Mouse (Mus musculus) MEL (cell line): ENCODE measurements around the gene Wdr81. TPM values are rescaled to one million over a fixed set of nuclear protein-coding genes. Genes with fewer than 3 reads are reported as not detected.

Experiments
- DNase-seq: peaks from one replicate; pipeline ENCODE4 v3.0.0; 2011; ENCODE audit warnings: low read depth, low spot score
- H3K27ac ChIP-seq: 2 replicates; pipeline ENCODE4 v1.5.1; 2012; ENCODE audit warnings: low read depth, mild to moderate bottlenecking, control low read depth, low read length, moderate library complexity; ENCODE audit not compliant: control insufficient read depth
- H3K27me3 ChIP-seq, 2 experiments: fragments of 150-350 bp in 1 of 2; sonication (generic) in 1 of 2; 2 replicates each; pipeline ENCODE4 v1.6.1; 2012; ENCODE audit warnings: low read length in 2 of 2, mild to moderate bottlenecking in 2 of 2, improper control_type of control experiment in 1 of 2, moderate library complexity in 1 of 2; ENCODE audit not compliant: insufficient read depth in 2 of 2, control insufficient read depth in 1 of 2
- H3K36me3 ChIP-seq, 2 experiments: 2 replicates each; pipeline ENCODE4 v1.6.1; 2012 to 2014; ENCODE audit warnings: low read length in 2 of 2, improper control_type of control experiment in 1 of 2, inconsistent platforms in 1 of 2, mild to moderate bottlenecking in 1 of 2; ENCODE audit not compliant: insufficient read depth in 2 of 2, control insufficient read depth in 1 of 2
- H3K4me1 ChIP-seq, 2 experiments: fragments of 150-350 bp in 1 of 2; sonication (generic) in 1 of 2; 2 replicates each; pipeline ENCODE4 v1.6.1; 2012; ENCODE audit warnings: low read length in 2 of 2, improper control_type of control experiment in 1 of 2, mild to moderate bottlenecking in 1 of 2; ENCODE audit not compliant: insufficient read depth in 2 of 2, control insufficient read depth in 1 of 2
- H3K4me3 ChIP-seq, 2 experiments: fragments of 150-350 bp in 1 of 2; sonication (generic) in 1 of 2; 2 replicates each; pipeline ENCODE4 v1.5.1; 2012; ENCODE audit warnings: low read depth in 2 of 2, low read length in 2 of 2, mild to moderate bottlenecking in 2 of 2, moderate library complexity in 2 of 2, control low read depth in 1 of 2, improper control_type of control experiment in 1 of 2; ENCODE audit not compliant: control insufficient read depth in 1 of 2, insufficient read depth in 1 of 2
- H3K79me2 ChIP-seq: 2 replicates; pipeline ENCODE4 v1.6.1; 2012; ENCODE audit warnings: mild to moderate bottlenecking, low read length, moderate library complexity; ENCODE audit not compliant: control insufficient read depth, poor library complexity, insufficient read depth
- H3K9ac ChIP-seq: 2 replicates; pipeline ENCODE4 v1.6.1; 2012; ENCODE audit warnings: low read depth, mild to moderate bottlenecking, control low read depth, low read length, moderate library complexity; ENCODE audit not compliant: control insufficient read depth, poor library complexity, severe bottlenecking
- H3K9me3 ChIP-seq: fragments of 150-350 bp; sonication (generic); replicated peaks from 2 replicates; pipeline ENCODE4 v1.6.1; 2012; ENCODE audit warnings: mild to moderate bottlenecking, low read length, improper control_type of control experiment, moderate library complexity; ENCODE audit not compliant: insufficient read depth
- BHLHE40 ChIP-seq: IDR thresholded peaks from 2 replicates; pipeline ENCODE4 v1.6.1; 2012; ENCODE audit warnings: low read depth, mild to moderate bottlenecking, inconsistent platforms, low read length, improper control_type of control experiment, borderline replicate concordance
- CHD1 ChIP-seq: IDR thresholded peaks from 2 replicates; pipeline ENCODE4 v1.6.1; 2012; ENCODE audit warnings: low read depth, mild to moderate bottlenecking, inconsistent platforms, low read length, improper control_type of control experiment
- CTCF ChIP-seq, 3 experiments: IDR thresholded peaks in 2 of 3; conservative IDR thresholded peaks in 1 of 3; 2 replicates each; pipeline ENCODE4 v1.5.1; 2011 to 2012; ENCODE audit warnings: low read length in 3 of 3, low read depth in 2 of 3, mild to moderate bottlenecking in 2 of 3, improper control_type of control experiment in 1 of 3, inconsistent platforms in 1 of 3, mixed read lengths in 1 of 3, moderate library complexity in 1 of 3; ENCODE audit not compliant: control insufficient read depth in 1 of 3, insufficient read depth in 1 of 3, poor library complexity in 1 of 3, severe bottlenecking in 1 of 3
- E2F4 ChIP-seq: IDR thresholded peaks from 2 replicates; pipeline ENCODE4 v1.6.1; 2011; ENCODE audit warnings: low read depth, low read length, improper control_type of control experiment, borderline replicate concordance
- EP300 ChIP-seq, 2 experiments: IDR thresholded peaks; 2 replicates each; pipeline ENCODE4 v1.6.1; 2011; ENCODE audit warnings: improper control_type of control experiment in 2 of 2, low read length in 2 of 2, low read depth in 1 of 2, mild to moderate bottlenecking in 1 of 2
- GABPA ChIP-seq: IDR thresholded peaks from 2 replicates; pipeline ENCODE4 v1.6.1; 2012; ENCODE audit warnings: low read depth, mild to moderate bottlenecking, inconsistent platforms, low read length, improper control_type of control experiment, moderate library complexity
- GATA1 ChIP-seq: IDR thresholded peaks from 2 replicates; pipeline ENCODE4 v1.6.1; 2011; ENCODE audit warnings: low read depth, low read length, improper control_type of control experiment
- HCFC1 ChIP-seq: IDR thresholded peaks from 2 replicates; pipeline ENCODE4 v1.6.1; 2012; ENCODE audit warnings: low read depth, mild to moderate bottlenecking, inconsistent platforms, low read length, improper control_type of control experiment, moderate library complexity
- JUND ChIP-seq: IDR thresholded peaks from 2 replicates; pipeline ENCODE4 v1.6.1; 2011; ENCODE audit warnings: low read depth, mild to moderate bottlenecking, improper control_type of control experiment, low read length
- MAFK ChIP-seq: IDR thresholded peaks from 2 replicates; pipeline ENCODE4 v1.6.1; 2011; ENCODE audit warnings: low read depth, mild to moderate bottlenecking, low read length, improper control_type of control experiment, borderline replicate concordance
- MAX ChIP-seq: IDR thresholded peaks from 2 replicates; pipeline ENCODE4 v1.6.1; 2011; ENCODE audit warnings: low read length, improper control_type of control experiment
- RAD21 ChIP-seq: IDR thresholded peaks from 2 replicates; pipeline ENCODE4 v1.6.1; 2011; ENCODE audit warnings: mild to moderate bottlenecking, low read depth, low read length, improper control_type of control experiment
- RCOR1 ChIP-seq: IDR thresholded peaks from 2 replicates; pipeline ENCODE4 v1.6.1; 2012; ENCODE audit warnings: low read depth, mild to moderate bottlenecking, inconsistent platforms, low read length, improper control_type of control experiment
- SMC3 ChIP-seq: IDR thresholded peaks from 2 replicates; pipeline ENCODE4 v1.6.1; 2011; ENCODE audit warnings: low read depth, low read length, improper control_type of control experiment
- TAL1 ChIP-seq: IDR thresholded peaks from 2 replicates; pipeline ENCODE4 v1.6.1; 2012; ENCODE audit warnings: mild to moderate bottlenecking, inconsistent platforms, low read length, moderate library complexity, mixed read lengths
- TCF12 ChIP-seq: IDR thresholded peaks from 2 replicates; pipeline ENCODE4 v1.6.1; 2014; ENCODE audit warnings: low read depth, mild to moderate bottlenecking, inconsistent platforms, low read length, improper control_type of control experiment, moderate library complexity
- USF1 ChIP-seq: IDR thresholded peaks from 2 replicates; pipeline ENCODE4 v1.6.1; 2014; ENCODE audit warnings: low read depth, mild to moderate bottlenecking, inconsistent platforms, low read length, improper control_type of control experiment, moderate library complexity
- ZC3H11A ChIP-seq: IDR thresholded peaks from 2 replicates; pipeline ENCODE4 v1.6.1; 2012; ENCODE audit warnings: low read depth, mild to moderate bottlenecking, inconsistent platforms, low read length, improper control_type of control experiment
- ZKSCAN1 ChIP-seq: IDR thresholded peaks from 2 replicates; pipeline ENCODE4 v1.6.1; 2012; ENCODE audit warnings: low read depth, mild to moderate bottlenecking, inconsistent platforms, low read length, improper control_type of control experiment, moderate library complexity
- ZNF384 ChIP-seq: IDR thresholded peaks from 2 replicates; pipeline ENCODE4 v1.6.1; 2012; ENCODE audit warnings: low read depth, mild to moderate bottlenecking, inconsistent platforms, low read length, improper control_type of control experiment
- polyA plus RNA-seq, 2 experiments: library from polyadenylated mRNA; stranded (reverse) in 1 of 2; unstranded in 1 of 2; fragments of >175 nt in 1 of 2; fragments of >200 nt in 1 of 2; gene quantifications; 2 replicates each; pipeline versions ENCODE4 v1.2.1 to v1.2.4; 2012; ENCODE audit warnings: low replicate concordance in 2 of 2, low read depth in 1 of 2; ENCODE audit not compliant: insufficient read length in 2 of 2, insufficient read depth in 1 of 2, missing spikeins in 1 of 2
- total RNA-seq: library from RNA; depleted of rRNA; stranded (reverse); fragments of 300-350 nt; gene quantifications from 2 replicates; pipeline ENCODE4 v1.2.3, GENCODE M21; 2012

Wdr81 gene
- total and polyA plus RNA-seq, 3 experiments, result 7.0 to 13.9 TPM; not detected in 1

DNA sequence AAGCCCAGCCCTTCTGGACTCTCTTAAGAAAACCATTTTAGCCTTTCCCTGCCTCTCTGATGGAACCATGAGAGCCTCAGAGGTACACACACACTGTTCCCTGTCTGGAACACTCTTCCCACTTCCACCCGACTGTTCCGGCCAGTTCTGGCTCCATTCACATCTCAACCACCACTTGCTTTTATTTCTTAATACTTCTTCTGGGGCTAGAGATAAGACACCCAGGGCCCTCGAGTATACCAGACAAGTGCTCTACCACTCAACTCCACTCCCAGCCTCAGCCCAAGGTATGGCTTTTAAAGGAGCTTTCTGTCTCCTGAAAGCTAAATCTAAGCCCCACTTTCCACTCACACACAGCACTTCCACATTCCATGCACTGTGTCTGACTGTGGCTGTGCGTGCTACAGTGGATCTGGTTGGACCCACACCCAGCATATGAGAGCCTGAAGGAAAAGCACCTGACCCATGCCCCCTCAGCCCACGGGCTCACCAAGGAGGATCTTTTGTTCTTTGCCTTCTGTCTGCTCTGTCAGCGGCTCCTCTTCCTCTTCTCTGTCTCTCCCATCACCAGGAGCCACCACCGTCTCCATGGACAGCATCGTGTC lies 4.1 kb downstream of the Wdr81 start (continued):
- TF ChIP-seq GABPA (no peak), E2F4 (no peak), ZKSCAN1 (no peak), TCF12 (peak; percentile 62), USF1 (no peak), ZC3H11A (no peak), CHD1 (no peak), MAX (no peak), RCOR1 (0 out of 2 replicates have a peak, but pooled peaks have one; percentile 15), JUND (no peak), RAD21 (no peak; the same call in 1 of the 2 replicates), CTCF (IDR thresholded peaks at IDR 0.05 in 2 of 3, conservative IDR thresholded peaks at IDR 0.05 in 1 of 3; ENCODE audit: control insufficient read depth in 1 of 3, insufficient read depth in 1 of 3, low read depth in 2 of 3, low read length in 3 of 3, poor library complexity in 1 of 3, severe bottlenecking in 1 of 3) (no peak), ZNF384 (no peak), BHLHE40 (no peak)
- TF ChIP-seq, all 39 proteins: peak for 7

DNA sequence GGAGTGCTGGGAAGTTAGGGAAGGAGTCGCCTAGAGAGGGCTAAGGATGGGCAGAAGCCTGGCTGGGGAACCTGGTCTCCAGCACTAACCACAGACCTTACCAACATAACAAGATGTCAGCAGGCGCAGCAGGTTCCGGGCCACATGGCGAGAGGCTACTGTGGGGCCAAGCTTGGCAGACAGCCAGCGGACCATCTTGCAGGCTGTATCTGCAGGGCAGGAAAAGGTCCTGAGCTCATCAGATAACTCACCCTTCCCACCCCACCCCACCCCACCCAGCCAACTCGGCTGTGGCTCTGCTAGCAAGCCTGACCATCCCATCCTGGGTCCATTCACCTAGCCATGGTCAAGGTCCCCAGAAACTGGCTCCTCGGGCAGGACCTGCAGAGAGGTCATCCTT lies 4.8 kb downstream of the Wdr81 start:
- Histone ChIP-seq H3K4me1 (peaks cover 7 to 32% of the 10 kb centered on the region in 2 experiments; a peak in 3 of 4 replicates), H3K9me3 (no peaks in the 10 kb centered on the region), H3K9ac (no peak overlapping the region; the same call in 1 of the 2 replicates), H3K4me3 (no peak overlapping the region), H3K36me3 (peaks cover 0 to 13% of the 10 kb centered on the region in 2 experiments; a peak in 2 of 4 replicates), H3K27ac (peak overlapping the region; percentile 37; the same call in 1 of the 2 replicates), H3K27me3 (no peaks in the 10 kb centered on the region), H3K79me2 (no peaks in the 10 kb centered on the region)
- TF ChIP-seq MAX, result no peak; the same call in 1 of the 2 replicates
- TF ChIP-seq HCFC1, result no peak
- peak; percentile 36; the same call in 1 of the 2 replicates for TF ChIP-seq GATA1
- no peak for TF ChIP-seq SMC3
- no peak for TF ChIP-seq BHLHE40
- TF ChIP-seq TAL1, result peak; percentile 51
- TF ChIP-seq MAFK, result no peak
- 0 out of 4 replicates have a peak, but pooled peaks of 1 of the 2 experiments have one; percentile 31 for TF ChIP-seq EP300 (IDR thresholded peaks at IDR 0.05; ENCODE audit: low read depth in 1 of 2, low read length in 2 of 2)
- DNase-seq, result peak; percentile 56
